In genomic region chr7:128744684-128745485, GRCm38 (mm10) we compare ENCODE assay signal across 8 mouse cellular contexts. TPM values are rescaled to one million over a fixed set of nuclear protein-coding genes. Genes with fewer than 3 reads are reported as not detected.
DNase-seq lines count a peak whose midpoint lies in the region; ATAC-seq and TF ChIP-seq lines count a peak whose summit lies in the region.

Sec23ip (plus strand) TSS chr7:128744943.

- peak within 1 kb of the TSS; percentile 95 for H3K9ac ChIP-seq in ES-E14 (ENCODE audit: insufficient read depth, low read depth, low read length, poor library complexity, severe bottlenecking)
- H3K9ac ChIP-seq in forebrain, embryonic 15.5 days (replicated peaks), result peak within 1 kb of the TSS; percentile 86

- H3K9me3 ChIP-seq in ES-E14 (ENCODE audit: control insufficient read depth, insufficient read depth, low read depth, low read length), result no peaks in the 10 kb centered on the region
- H3K9me3 ChIP-seq in forebrain, embryonic 15.5 days, result no peaks in the 10 kb centered on the region

- peak; percentile 97 for TF ChIP-seq POLR2A in lung, adult 2 months (IDR thresholded peaks at IDR 0.05; ENCODE audit: borderline replicate concordance, extremely low read depth, low read depth, low read length)

- peak within 1 kb of the TSS; percentile 30 for H3K27ac ChIP-seq in ES-E14 (ENCODE audit: insufficient read depth, low read depth, low read length, poor library complexity, severe bottlenecking)
- peak within 1 kb of the TSS; percentile 77 for H3K27ac ChIP-seq in forebrain, embryonic 15.5 days (replicated peaks)

- peak within 1 kb of the TSS; percentile 65 to 94 for H3K4me3 ChIP-seq in ES-E14 (ENCODE audit: insufficient read depth in 1 of 2, low read depth in 1 of 2, low read length in 2 of 2, poor library complexity in 1 of 2, severe bottlenecking in 1 of 2)
- peak within 1 kb of the TSS; percentile 67 for H3K4me3 ChIP-seq in forebrain, embryonic 15.5 days
- peak within 1 kb of the TSS; percentile 93 for H3K4me3 ChIP-seq in lung, adult 2 months (replicated peaks; ENCODE audit: extremely low read depth, low read depth, low read length)

- in situ Hi-C loops in ES-E14 (cut with MboI; ENCODE audit: low sequenced_read_pairs in 2 of 2, unreplicated experiment in 2 of 2), result no loop called here

- peak within 1 kb of the TSS; percentile 78 for H3K4me2 ChIP-seq in forebrain, embryonic 15.5 days (replicated peaks)

- peaks cover 0 to 6% of the 10 kb centered on the region in 2 experiments; a peak in 2 of 4 replicates for H3K4me1 ChIP-seq in ES-E14 (ENCODE audit: control insufficient read depth in 2 of 2, insufficient read depth in 2 of 2, low read length in 2 of 2, poor library complexity in 1 of 2)
- peaks cover 33% of the 10 kb centered on the region for H3K4me1 ChIP-seq in forebrain, embryonic 15.5 days
- H3K4me1 ChIP-seq in lung, adult 2 months (ENCODE audit: control insufficient read depth, insufficient read depth, low read length), result peaks cover 9% of the 10 kb centered on the region; the same call in 1 of the 2 replicates

- intact Hi-C loops in heart, postnatal 25 days (cut with DNase I), result no loop called here

- peak; percentile 99 for DNase-seq in ES-E14 (ENCODE audit: low read depth, low spot score)
- DNase-seq in cerebellum, adult 11-12 months, result peak; percentile 98
- peak; percentile 97 for DNase-seq in heart, postnatal 25 days (ENCODE audit: low spot score)
- peak; percentile 98 to 100 for DNase-seq in layer of hippocampus, adult 18-20 months (ENCODE audit: low spot score in 2 of 2)
- DNase-seq in lung, adult 2 months, result peak; percentile 98
- peak; percentile 95 to 97 for DNase-seq in thymus, adult 18-20 months

- peak; percentile 87 for ATAC-seq in forebrain, embryonic 15.5 days (replicated peaks)
- ATAC-seq in neutrophil, adult 5-6 weeks (ENCODE audit: extremely low read depth, insufficient number of reproducible peaks, low FRiP score, poor library complexity, severe bottlenecking), result peak; percentile 83

- H3K36me3 ChIP-seq in ES-E14 (ENCODE audit: control insufficient read depth, insufficient read depth, low read length, poor library complexity, severe bottlenecking), result peaks cover under 1% of the 10 kb centered on the region; the same call in 1 of the 2 replicates
- peaks cover 3% of the 10 kb centered on the region; the same call in 1 of the 2 replicates for H3K36me3 ChIP-seq in forebrain, embryonic 15.5 days

- no peaks in the 10 kb centered on the region for H3K27me3 ChIP-seq in forebrain, embryonic 15.5 days

- WGBS in forebrain, embryonic 15.5 days, result under 1% methylated on average over 55 of the region's 55 CpGs
- WGBS in lung, adult 2 months, result under 1% methylated on average over 55 of the region's 55 CpGs

- no peak for TF ChIP-seq CTCF in lung, adult 2 months (IDR thresholded peaks at IDR 0.05; ENCODE audit: insufficient read depth, low read length)

TF ChIP-seq in ES-E14, 5 proteins besides CTCF, POLR2A, EP300 and RAD21:
- TF ChIP-seq MAFK (IDR thresholded peaks at IDR 0.05; ENCODE audit: insufficient read depth, low read depth, low read length), result no peak
- peak; percentile 100 for TF ChIP-seq CHD2 (IDR thresholded peaks at IDR 0.05; ENCODE audit: low read depth, low read length)
- TF ChIP-seq HCFC1 (IDR thresholded peaks at IDR 0.05; ENCODE audit: borderline replicate concordance, insufficient read depth, low read length), result peak; percentile 95

RNA-seq across cellular contexts. Expression of gene Sec23ip, which starts in this region (rescaled TPM):
- total RNA-seq in ES-E14 (2012; rRNA removed), result 18.9 and 25.3 TPM in 2 replicates
- 35.8 and 35.9 TPM in 2 replicates for polyA plus RNA-seq in forebrain, embryonic 15.5 days (2015; fragmentation: Nextera tagmentation; extraction: Ambion mirVana)
- 10 to 100 TPM; 27.2 to 28.7 TPM for total RNA-seq in heart, postnatal 25 days (2021)
- 10 to 100 TPM; 49.7 to 50.6 TPM for total RNA-seq in layer of hippocampus, adult 18-20 months (2021)
- polyA plus RNA-seq in lung, adult 2 months (2012; rRNA removed), result 19.3 and 24.3 TPM in 2 replicates
- 36.5 and 36.6 TPM in 2 replicates for total RNA-seq in neutrophil, adult 5-6 weeks (2017)

Comparison
In these comparisons a context has a peak if more than half of its experiments do, and no peak if none do; other contexts are left out.
1. Peak in every context shown above with its lines: DNase-seq, ATAC-seq, H3K4me3 ChIP-seq and H3K27ac ChIP-seq.